In the genomic region with DNA sequence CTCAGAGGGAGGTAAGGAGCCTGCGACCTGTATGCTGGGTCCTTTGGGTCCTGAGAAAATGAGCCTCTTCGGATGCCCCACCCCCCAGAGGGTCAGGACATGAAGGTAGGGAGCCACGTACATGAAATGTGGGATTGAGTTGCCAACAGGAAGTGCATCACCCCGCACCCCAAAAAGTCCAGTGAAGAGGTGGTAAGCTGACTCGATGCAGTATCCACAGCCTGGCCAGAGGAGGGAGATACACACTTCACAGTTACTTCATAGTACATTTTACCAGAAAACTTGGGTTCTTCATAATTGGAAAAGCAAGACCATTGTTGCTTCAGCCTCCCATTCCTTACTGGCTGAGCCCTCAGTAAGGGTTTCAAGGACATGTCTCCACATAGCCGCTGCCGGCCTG, we compare ENCODE assay signal across 15 mouse cellular contexts.
DNase-seq lines count a peak whose midpoint lies in the region; ATAC-seq and TF ChIP-seq lines count a peak whose summit lies in the region.
"Had no signal": no experiment of that assay in that cellular context is flagged by ENCODE, and none has a peak within 500 bp of the region (broad histone marks: within the 10 kb centered on the region; RNA-seq: fewer than 3 reads in every experiment).

No protein-coding gene starts in this region.

- H3K36me3 ChIP-seq in heart, embryonic 11.5 days (ENCODE audit: control insufficient read depth, insufficient read depth, low read length) = peaks cover 26% of the 10 kb centered on the region
- H3K36me3 ChIP-seq in kidney, embryonic 15.5 days = 0 out of 2 replicates have a peak, but pooled peaks cover 7% of the 10 kb centered on the region
- no peaks in the 10 kb centered on the region for H3K36me3 ChIP-seq in kidney, adult 2 months (ENCODE audit: control insufficient read depth, insufficient read depth, low read length)
- 0 out of 2 replicates have a peak, but pooled peaks cover 3% of the 10 kb centered on the region for H3K36me3 ChIP-seq in lung, postnatal 0 days (ENCODE audit: insufficient read depth, low read length)
- no peaks in the 10 kb centered on the region; the same call in 1 of the 2 replicates for H3K36me3 ChIP-seq in intestine, postnatal 0 days (ENCODE audit: control insufficient read depth, insufficient read depth)
- peaks cover 74% of the 10 kb centered on the region for H3K36me3 ChIP-seq in forebrain, embryonic 15.5 days
- H3K36me3 ChIP-seq: liver, embryonic 15.5 days had no signal

- peaks cover 10% of the 10 kb centered on the region for H3K4me1 ChIP-seq in heart, embryonic 11.5 days (ENCODE audit: control insufficient read depth, insufficient read depth, low read length)
- peaks cover 26% of the 10 kb centered on the region for H3K4me1 ChIP-seq in kidney, embryonic 15.5 days
- no peaks in the 10 kb centered on the region for H3K4me1 ChIP-seq in kidney, adult 2 months (ENCODE audit: control insufficient read depth, insufficient read depth, low read length)
- H3K4me1 ChIP-seq in lung, postnatal 0 days (ENCODE audit: insufficient read depth, low read depth, low read length) = no peaks in the 10 kb centered on the region; the same call in 1 of the 2 replicates
- no peaks in the 10 kb centered on the region for H3K4me1 ChIP-seq in intestine, postnatal 0 days (replicated peaks; ENCODE audit: control insufficient read depth, insufficient read depth, low read length)
- no peaks in the 10 kb centered on the region for H3K4me1 ChIP-seq in forebrain, embryonic 15.5 days
- H3K4me1 ChIP-seq: neural tube, embryonic 15.5 days had no signal

- H3K9me3 ChIP-seq in heart, embryonic 11.5 days (replicated peaks; ENCODE audit: control insufficient read depth, low read length) = no peaks in the 10 kb centered on the region; the same call in 1 of the 2 replicates
- no peaks in the 10 kb centered on the region for H3K9me3 ChIP-seq in kidney, embryonic 15.5 days (replicated peaks)
- no peaks in the 10 kb centered on the region for H3K9me3 ChIP-seq in lung, postnatal 0 days (ENCODE audit: low read length)
- H3K9me3 ChIP-seq in intestine, postnatal 0 days (ENCODE audit: control insufficient read depth) = no peaks in the 10 kb centered on the region
- H3K9me3 ChIP-seq in forebrain, embryonic 15.5 days = no peaks in the 10 kb centered on the region
- H3K9me3 ChIP-seq: limb, embryonic 13.5 days; liver, embryonic 15.5 days; neural tube, embryonic 15.5 days had no signal

- H3K4me3 ChIP-seq in heart, embryonic 11.5 days (ENCODE audit: low read depth, low read length) = no peak overlapping the region
- H3K4me3 ChIP-seq in kidney, embryonic 15.5 days (replicated peaks) = no peak overlapping the region
- H3K4me3 ChIP-seq in kidney, adult 2 months (ENCODE audit: insufficient read depth, low read depth, low read length) = no peak overlapping the region
- no peak overlapping the region for H3K4me3 ChIP-seq in lung, postnatal 0 days (ENCODE audit: low read depth, low read length)
- no peak overlapping the region for H3K4me3 ChIP-seq in intestine, postnatal 0 days (ENCODE audit: low read depth, low read length)
- H3K4me3 ChIP-seq in forebrain, embryonic 15.5 days = no peak overlapping the region
- H3K4me3 ChIP-seq: limb, embryonic 13.5 days; liver, embryonic 15.5 days; neural tube, embryonic 15.5 days had no signal

- no peak for TF ChIP-seq CTCF in kidney, adult 2 months (conservative IDR thresholded peaks at IDR 0.05; ENCODE audit: insufficient read depth, insufficient read length, low read depth, low read length)
- TF ChIP-seq CTCF in lung, postnatal 0 days (IDR thresholded peaks at IDR 0.05) = no peak; the same call in 1 of the 2 replicates
- TF ChIP-seq CTCF in intestine, postnatal 0 days (IDR thresholded peaks at IDR 0.05; ENCODE audit: low read depth) = peak; percentile 37

- 49% methylated on average over 7 of the region's 7 CpGs for WGBS in heart, embryonic 11.5 days (ENCODE audit: insufficient replicate concordance)
- 60% methylated on average over 7 of the region's 7 CpGs for WGBS in kidney, embryonic 15.5 days
- WGBS in kidney, adult 2 months = 76% methylated on average over 7 of the region's 7 CpGs
- WGBS in lung, postnatal 0 days = 38% methylated on average over 7 of the region's 7 CpGs
- WGBS in intestine, postnatal 0 days = 63% methylated on average over 7 of the region's 7 CpGs
- 84% methylated on average over 7 of the region's 7 CpGs for WGBS in forebrain, embryonic 15.5 days

- H3K27ac ChIP-seq in heart, embryonic 11.5 days (ENCODE audit: low read depth, low read length) = peak overlapping the region; percentile 80
- peak overlapping the region; percentile 84 for H3K27ac ChIP-seq in kidney, embryonic 15.5 days
- no peak overlapping the region; the same call in 1 of the 2 replicates for H3K27ac ChIP-seq in kidney, adult 2 months (ENCODE audit: insufficient read depth, low read depth, low read length)
- no peak overlapping the region for H3K27ac ChIP-seq in lung, postnatal 0 days (ENCODE audit: low read length)
- H3K27ac ChIP-seq in intestine, postnatal 0 days (ENCODE audit: low read depth, low read length) = no peak overlapping the region
- H3K27ac ChIP-seq in forebrain, embryonic 15.5 days (replicated peaks) = no peak overlapping the region
- H3K27ac ChIP-seq: limb, embryonic 13.5 days; liver, embryonic 15.5 days; neural tube, embryonic 15.5 days had no signal

- TF ChIP-seq EP300 in lung, postnatal 0 days (IDR thresholded peaks at IDR 0.05) = no peak

- no peak for ATAC-seq in heart, embryonic 11.5 days (replicated peaks; ENCODE audit: insufficient number of reproducible peaks, low FRiP score, low TSS enrichment)
- no peak for ATAC-seq in kidney, embryonic 15.5 days (replicated peaks; ENCODE audit: low FRiP score)
- no peak for ATAC-seq in lung, postnatal 0 days
- ATAC-seq in intestine, postnatal 0 days = no peak
- ATAC-seq in forebrain, embryonic 15.5 days (replicated peaks) = no peak
- ATAC-seq: inflammation-experienced regulatory T-cells, adult 6 months had no signal

- 0 out of 2 replicates have a peak overlapping the region, but pooled peaks have one; percentile 1 for H3K4me2 ChIP-seq in heart, embryonic 11.5 days
- no peak overlapping the region for H3K4me2 ChIP-seq in kidney, embryonic 15.5 days
- no peak overlapping the region for H3K4me2 ChIP-seq in lung, postnatal 0 days (replicated peaks; ENCODE audit: low read depth, low read length)
- H3K4me2 ChIP-seq in intestine, postnatal 0 days (replicated peaks; ENCODE audit: low read depth) = no peak overlapping the region
- no peak overlapping the region for H3K4me2 ChIP-seq in forebrain, embryonic 15.5 days (replicated peaks)
- H3K4me2 ChIP-seq: limb, embryonic 13.5 days; liver, embryonic 15.5 days; neural tube, embryonic 15.5 days had no signal

- no peak overlapping the region for H3K9ac ChIP-seq in heart, embryonic 11.5 days (ENCODE audit: low read depth, low read length)
- H3K9ac ChIP-seq in kidney, embryonic 15.5 days = no peak overlapping the region
- H3K9ac ChIP-seq in lung, postnatal 0 days (replicated peaks; ENCODE audit: low read depth) = no peak overlapping the region
- H3K9ac ChIP-seq in intestine, postnatal 0 days (ENCODE audit: low read depth, low read length) = no peak overlapping the region
- no peak overlapping the region for H3K9ac ChIP-seq in forebrain, embryonic 15.5 days (replicated peaks)
- H3K9ac ChIP-seq: limb, embryonic 13.5 days; liver, embryonic 15.5 days; neural tube, embryonic 15.5 days had no signal

- no peak for TF ChIP-seq POLR2A in kidney, adult 2 months (IDR thresholded peaks at IDR 0.05; ENCODE audit: low read depth, low read length)

- H3K27me3 ChIP-seq in heart, embryonic 11.5 days (ENCODE audit: control insufficient read depth, insufficient read depth, low read length) = no peaks in the 10 kb centered on the region
- H3K27me3 ChIP-seq in kidney, embryonic 15.5 days = no peaks in the 10 kb centered on the region
- H3K27me3 ChIP-seq in kidney, adult 2 months (replicated peaks; ENCODE audit: control insufficient read depth, insufficient read depth, low read length) = no peaks in the 10 kb centered on the region
- no peaks in the 10 kb centered on the region for H3K27me3 ChIP-seq in lung, postnatal 0 days (replicated peaks; ENCODE audit: insufficient read depth, low read length)
- H3K27me3 ChIP-seq in intestine, postnatal 0 days (replicated peaks; ENCODE audit: control insufficient read depth, insufficient read depth, low read length) = no peaks in the 10 kb centered on the region
- H3K27me3 ChIP-seq in forebrain, embryonic 15.5 days = no peaks in the 10 kb centered on the region
- H3K27me3 ChIP-seq: limb, embryonic 13.5 days; liver, embryonic 15.5 days; neural tube, embryonic 15.5 days had no signal

- DNase-seq in heart, postnatal 4 days = no peak
- no peak for DNase-seq in kidney, adult 2 months
- peak; percentile 18 for DNase-seq in lung, postnatal 0 days (ENCODE audit: low spot score)
- DNase-seq in lung, adult 18-20 months = no peak
- DNase-seq: adrenal gland, adult 2 months; cerebellum, adult 11-12 months; retina, postnatal 1 day had no signal

Comparison
In these comparisons a context has a peak if more than half of its experiments do, and no peak if none do; other contexts are left out.
1. H3K27ac ChIP-seq: peak in heart, embryonic 11.5 days (single experiment) and kidney, embryonic 15.5 days (single experiment); none in kidney, adult 2 months (single experiment), lung, postnatal 0 days (single experiment), intestine, postnatal 0 days (single experiment) and forebrain, embryonic 15.5 days (single experiment).